Mouse (Mus musculus): Measurements from ENCODE around the gene Trpm8.

Trpm8 gene

DNA sequence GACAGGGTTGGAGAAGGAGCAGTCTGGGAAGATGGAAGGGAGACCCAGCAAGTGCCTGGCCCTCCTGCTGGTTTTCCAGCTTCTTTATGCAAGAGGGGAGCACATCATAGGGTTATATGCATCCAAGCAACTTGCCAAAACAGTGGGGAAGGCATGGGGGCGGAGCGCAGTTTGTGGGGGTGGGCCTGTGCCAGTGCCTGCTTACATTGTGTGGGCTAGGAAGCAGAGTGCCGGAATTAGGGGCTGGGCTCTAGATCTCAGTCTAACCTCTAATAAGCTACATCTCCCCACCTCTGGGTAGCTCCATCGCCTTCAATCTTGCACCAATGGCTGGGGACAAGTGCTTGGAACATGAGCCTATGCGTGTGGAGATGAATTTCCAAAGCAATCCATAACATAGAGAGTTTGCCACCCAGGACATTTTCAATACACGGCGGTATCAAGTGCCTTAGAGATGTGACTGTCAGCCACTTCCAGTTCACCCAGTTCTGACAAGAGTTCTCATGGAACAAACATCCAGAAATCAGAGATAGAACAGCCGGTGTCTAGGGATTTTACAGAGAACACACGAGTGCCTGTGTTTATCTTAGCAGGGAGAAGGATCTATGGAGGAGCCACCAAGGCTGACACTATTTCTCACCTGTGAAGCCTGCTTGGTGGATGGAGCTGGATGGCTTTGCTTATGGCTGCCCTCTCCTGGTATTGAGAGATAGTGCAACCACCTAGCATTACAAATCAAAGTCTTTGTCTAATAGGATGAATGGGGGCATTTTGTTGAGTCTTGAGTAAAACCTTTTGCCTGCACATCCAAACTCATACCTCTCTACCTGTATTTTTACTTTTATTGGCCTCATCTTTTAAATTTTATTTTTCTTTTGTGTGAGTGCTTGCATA is 23.9 kb downstream of the Trpm8 start:
- DNase-seq (ENCODE audit: inconsistent ontology term), result peak; percentile 24

- peak; percentile 4 for DNase-seq (ENCODE audit: inconsistent ontology term)
Measured at GRCm38 (mm10) chr1:88302057-88302740, 24.7 kb downstream of the Trpm8 start.

GRCm38 (mm10) chr1:88303762-88304161 is 26.3 kb downstream of the Trpm8 start:
- no peak for DNase-seq (ENCODE audit: inconsistent ontology term)

GRCm38 (mm10) chr1:88304261-88304985 is 27.0 kb downstream of the Trpm8 start:
- DNase-seq (ENCODE audit: inconsistent ontology term), result peak; percentile 4

- no peak for DNase-seq (ENCODE audit: inconsistent ontology term)
Measured at GRCm38 (mm10) chr1:88305018-88305795, 27.7 kb downstream of the Trpm8 start.

DNA sequence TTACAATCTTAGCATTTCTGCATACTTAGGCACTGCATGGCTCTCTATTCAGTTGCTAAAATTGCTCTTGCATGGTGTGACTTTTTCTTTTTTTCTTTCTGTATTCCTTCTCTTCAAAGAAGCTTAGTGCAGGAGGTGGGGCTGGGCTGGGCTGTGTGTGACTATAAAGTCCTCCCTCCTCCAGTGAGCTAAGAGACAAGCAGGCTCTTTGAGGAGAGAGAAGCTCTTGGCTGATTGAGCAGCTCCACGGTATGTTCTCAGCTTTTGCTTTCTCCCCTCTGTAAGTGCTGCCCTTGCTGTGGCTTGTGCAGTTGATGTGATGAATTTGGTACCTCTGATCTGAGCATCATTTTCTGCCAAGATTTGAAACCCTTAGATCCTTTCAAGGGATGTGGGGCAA is 29.1 kb downstream of the Trpm8 start:
- DNase-seq (ENCODE audit: inconsistent ontology term), result peak; percentile 17

DNA sequence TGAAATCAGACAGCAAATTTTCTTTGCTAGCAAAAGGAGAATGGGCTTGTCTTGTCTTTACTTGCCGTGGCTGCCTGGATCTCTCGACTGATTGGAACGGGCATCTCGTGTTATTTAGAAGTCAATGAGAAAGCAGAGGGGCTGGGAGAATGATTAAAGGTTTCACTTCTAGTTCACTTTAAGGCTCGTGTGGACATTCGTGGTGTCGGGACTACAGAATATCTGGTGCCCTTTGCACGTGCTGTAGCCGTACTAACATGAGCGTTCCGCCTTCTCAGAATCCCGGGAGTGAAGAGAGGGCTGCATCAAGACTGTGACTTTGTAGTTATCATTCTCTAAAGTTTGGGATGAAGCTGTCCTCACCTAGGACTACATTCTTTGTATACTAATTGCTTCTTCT is 29.7 kb downstream of the Trpm8 start:
- DNase-seq (ENCODE audit: inconsistent ontology term), result no peak

- no peak for DNase-seq (ENCODE audit: inconsistent ontology term)
Measured at GRCm38 (mm10) chr1:88309020-88309419, 31.6 kb downstream of the Trpm8 start.

- DNase-seq (ENCODE audit: inconsistent ontology term), result no peak
Measured at GRCm38 (mm10) chr1:88309905-88310304, 32.4 kb downstream of the Trpm8 start.

DNA sequence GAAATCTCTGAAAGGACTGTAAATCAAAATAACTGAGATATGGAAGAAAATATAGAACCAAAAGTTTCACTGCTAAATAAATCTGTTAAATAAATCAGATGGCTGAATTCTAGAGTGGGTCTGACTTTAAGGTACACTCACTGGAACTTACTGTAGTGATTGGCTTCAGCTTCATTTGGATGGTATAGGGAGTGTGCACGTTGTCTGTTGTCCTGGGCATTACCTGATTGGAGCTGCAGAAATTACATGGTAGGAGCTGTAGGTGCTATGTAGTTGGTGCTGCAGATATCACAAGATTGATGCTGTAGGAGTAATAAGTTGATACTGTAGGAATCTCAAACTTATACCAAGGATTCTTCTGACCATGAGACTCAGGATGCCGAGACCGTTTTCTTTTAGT is 32.9 kb downstream of the Trpm8 start:
- DNase-seq (ENCODE audit: inconsistent ontology term), result no peak

DNA sequence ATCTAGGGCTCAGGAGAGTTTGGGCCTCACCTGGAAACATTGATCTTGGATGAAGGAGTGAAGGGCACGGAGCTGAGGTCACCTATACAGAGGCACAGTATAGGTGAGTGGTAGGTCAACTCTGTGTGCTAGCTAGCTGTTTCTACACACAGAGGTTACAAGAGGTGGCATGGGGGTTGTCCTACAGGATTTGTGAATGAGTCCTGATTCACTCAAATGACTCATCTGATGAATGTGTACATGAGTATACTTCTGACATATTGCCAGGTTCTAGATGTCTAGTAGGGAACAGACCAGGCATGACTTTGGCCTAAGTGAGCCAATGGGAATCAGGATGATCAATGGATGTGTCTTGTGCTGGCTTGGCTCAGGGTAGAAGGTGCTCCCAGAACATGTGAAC is 39.8 kb downstream of the Trpm8 start:
- no peak for DNase-seq (ENCODE audit: inconsistent ontology term)

GRCm38 (mm10) chr1:88318531-88319060 is 41.1 kb downstream of the Trpm8 start:
- DNase-seq (ENCODE audit: inconsistent ontology term), result no peak

GRCm38 (mm10) chr1:88320821-88321395 is 43.4 kb downstream of the Trpm8 start:
- DNase-seq (ENCODE audit: inconsistent ontology term), result no peak

- no peak for DNase-seq (ENCODE audit: inconsistent ontology term)
Measured at GRCm38 (mm10) chr1:88322146-88322545, 44.7 kb downstream of the Trpm8 start.

DNA sequence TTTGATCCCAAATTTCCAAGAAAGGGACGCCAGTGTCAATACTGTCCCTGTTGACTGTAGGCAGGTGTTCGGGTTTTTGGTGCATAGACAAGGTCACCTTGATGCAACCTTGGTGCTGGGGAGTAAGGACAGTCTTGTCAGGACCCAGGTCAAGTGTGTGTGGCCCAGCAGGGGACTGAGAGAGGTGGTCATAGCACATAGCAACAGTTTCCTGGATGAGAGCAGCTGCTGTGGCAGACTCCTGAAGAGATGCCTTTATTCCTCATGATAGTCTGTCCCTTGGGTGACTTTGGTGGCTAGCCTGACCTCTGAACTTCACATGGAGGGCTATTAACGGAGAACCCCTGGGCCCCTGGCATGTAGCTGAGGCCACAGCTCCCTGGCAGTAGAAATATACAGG is 45.6 kb downstream of the Trpm8 start:
- DNase-seq (ENCODE audit: inconsistent ontology term), result no peak

- DNase-seq (ENCODE audit: inconsistent ontology term), result no peak
Measured at GRCm38 (mm10) chr1:88339481-88339880, 62.0 kb downstream of the Trpm8 start.

DNA sequence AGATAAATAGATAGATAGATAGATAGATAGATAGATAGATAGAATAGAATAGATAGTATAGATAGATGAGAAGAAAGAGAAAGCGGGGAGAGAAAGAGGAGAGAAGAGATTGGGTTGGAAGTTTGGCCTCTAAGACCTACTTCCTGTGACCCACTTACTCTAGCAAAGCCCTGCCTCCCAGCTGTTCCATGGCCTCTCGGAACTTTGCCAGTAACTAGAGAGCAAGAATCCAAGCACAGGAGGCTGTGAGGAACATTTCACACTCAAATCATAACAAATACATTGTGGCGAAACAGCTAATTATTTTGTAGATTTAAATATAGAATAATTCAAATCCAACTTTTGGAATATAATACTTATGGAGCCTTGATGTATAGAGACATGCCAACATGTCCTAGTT is 65.2 kb downstream of the Trpm8 start:
- DNase-seq (ENCODE audit: inconsistent ontology term), result no peak

GRCm38 (mm10) chr1:88345580-88345979 is 68.1 kb downstream of the Trpm8 start:
- peak; percentile 63 for DNase-seq (ENCODE audit: inconsistent ontology term)

DNA sequence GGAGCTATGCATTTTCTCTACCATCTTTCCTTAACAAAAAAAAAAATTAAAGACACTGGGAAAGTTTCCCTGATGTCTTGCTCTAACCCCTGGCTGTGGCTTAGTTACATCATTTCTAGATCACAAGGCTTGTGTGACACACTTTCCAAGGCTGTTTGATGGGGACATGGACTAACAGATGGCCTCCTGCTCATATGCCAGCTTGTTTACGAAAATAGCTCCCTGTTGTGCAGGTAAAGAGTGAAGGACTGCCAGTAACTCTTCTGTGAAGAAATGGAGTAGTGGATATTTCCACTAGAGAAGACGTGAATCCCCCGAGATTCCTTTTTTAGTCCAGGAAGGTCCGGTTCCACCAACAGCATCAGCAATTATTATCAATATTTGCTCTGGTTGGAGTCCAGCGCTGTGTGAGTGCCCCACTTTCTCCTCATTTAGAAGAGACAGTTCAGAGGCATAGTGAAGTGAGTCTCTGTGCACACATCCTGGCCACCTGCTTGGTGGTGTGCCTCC is 71.1 kb downstream of the Trpm8 start:
- DNase-seq (ENCODE audit: inconsistent ontology term), result no peak

DNA sequence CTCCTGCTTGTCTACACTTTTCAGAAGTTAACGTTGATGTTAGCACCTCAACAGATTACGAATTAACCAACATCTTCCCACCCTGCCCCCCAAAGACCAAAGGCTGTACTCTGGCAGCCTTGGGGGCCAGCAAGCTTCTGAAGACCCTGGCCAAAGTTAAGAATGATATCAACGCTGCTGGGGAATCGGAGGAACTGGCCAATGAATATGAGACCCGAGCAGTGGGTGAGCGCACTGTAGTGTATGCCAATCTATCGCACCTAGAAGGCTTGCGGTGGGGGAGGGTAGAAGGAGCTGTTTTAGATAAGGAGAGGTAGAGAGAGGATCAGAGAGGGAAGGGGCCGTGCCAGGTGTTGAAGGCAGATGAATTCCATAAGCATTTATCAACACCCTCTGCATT is 73.3 kb downstream of the Trpm8 start:
- DNase-seq (ENCODE audit: inconsistent ontology term), result no peak

DNA sequence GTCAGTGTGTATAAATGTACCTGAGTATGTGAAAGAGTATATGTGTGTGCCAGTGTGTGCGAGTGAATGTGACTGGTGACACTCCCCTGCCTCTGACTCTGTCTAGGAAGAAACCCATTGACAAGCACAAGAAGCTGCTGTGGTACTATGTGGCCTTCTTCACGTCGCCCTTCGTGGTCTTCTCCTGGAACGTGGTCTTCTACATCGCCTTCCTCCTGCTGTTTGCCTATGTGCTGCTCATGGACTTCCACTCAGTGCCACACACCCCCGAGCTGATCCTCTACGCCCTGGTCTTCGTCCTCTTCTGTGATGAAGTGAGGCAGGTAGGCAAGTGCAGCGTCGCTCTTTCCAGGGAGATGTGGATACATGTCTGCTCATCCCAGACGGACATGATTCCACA is 77.6 kb downstream of the Trpm8 start:
- no peak for DNase-seq (ENCODE audit: inconsistent ontology term)
